Mouse (Mus musculus) gonadal fat pad, adult 2 months (tissue): ENCODE measurements around the gene Tcf7. TPM values are rescaled to one million over a fixed set of nuclear protein-coding genes. Genes with fewer than 3 reads are reported as not detected.

Experiments used
- DNase-seq: peaks from one replicate; pipeline ENCODE4 v3.0.0-alpha.2; 2012; ENCODE audit warnings: low read depth
- polyA plus RNA-seq: library from polyadenylated mRNA; depleted of rRNA; stranded (reverse); fragments of >200 nt; gene quantifications from 2 replicates; pipeline ENCODE4 v1.2.3, GENCODE M21; 2012; rRNA removed

Tcf7 gene
- 66.3 and 92.5 TPM in 2 replicates for polyA plus RNA-seq

DNA sequence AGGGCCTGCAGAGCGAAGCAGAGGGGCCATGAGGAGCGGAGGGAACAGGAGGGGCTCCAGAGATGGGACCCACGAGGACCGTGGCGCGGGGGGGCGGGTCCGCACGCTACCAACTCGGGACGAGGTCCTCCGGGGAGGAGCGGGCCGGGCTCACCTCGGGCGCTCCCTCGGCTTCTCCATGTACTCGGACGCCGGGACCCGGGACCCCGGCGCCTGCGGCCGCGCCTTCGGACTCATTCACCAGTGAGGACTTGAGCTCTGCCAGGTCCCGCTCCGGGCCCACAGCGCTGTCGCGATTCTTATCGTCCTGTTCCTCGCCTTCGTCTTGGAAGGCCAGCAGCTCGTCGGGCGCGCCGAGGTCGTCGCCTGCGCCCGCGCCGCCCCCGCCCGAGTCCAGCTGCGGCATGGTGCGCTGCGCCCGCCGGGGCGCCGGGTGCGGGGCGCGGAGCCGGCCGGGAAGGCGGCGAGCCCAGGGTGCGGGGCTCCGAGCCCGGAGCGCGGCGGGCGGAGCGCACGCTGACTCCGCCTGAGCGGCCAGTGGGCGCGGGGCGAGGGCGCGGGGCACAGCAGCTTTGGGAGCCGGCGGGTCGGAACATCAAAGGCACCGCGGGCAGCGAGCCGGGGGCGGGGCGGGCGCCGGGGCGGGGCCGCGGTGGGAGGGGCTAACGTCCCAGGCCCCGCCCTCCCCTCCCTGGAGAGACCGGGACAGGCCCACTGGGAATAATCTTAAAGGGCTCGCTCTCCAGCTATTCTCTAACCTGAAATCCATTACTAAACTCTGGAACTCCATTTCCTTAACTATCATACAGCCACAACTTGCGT lies at the start of gene Tcf7:
Gene Tcf7 (minus strand): TSS at position 241 of the 822 bp plus-strand sequence.
- no peak for DNase-seq

DNA sequence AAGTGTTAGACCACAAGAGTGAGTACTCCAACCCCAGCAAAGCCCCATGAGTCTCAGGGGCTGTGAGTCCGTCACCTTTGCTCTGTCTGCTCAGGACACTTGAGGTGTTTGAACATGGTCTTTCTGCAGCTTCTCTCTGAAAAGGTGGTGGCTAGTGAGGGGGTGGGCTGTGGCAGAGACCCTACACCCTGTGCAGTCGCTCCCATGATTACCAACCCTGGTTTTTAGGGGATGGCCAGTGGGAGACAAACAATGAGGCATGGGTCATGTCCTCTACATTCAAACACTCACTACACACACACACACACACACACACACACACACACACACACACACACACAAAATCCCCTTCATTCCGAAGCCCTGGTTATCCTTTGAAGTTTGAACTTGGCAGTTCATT lies 44.5 kb upstream of the Tcf7 start:
- no peak for DNase-seq

GRCm38 (mm10) chr11:52324442-52325367 lies 41.9 kb upstream of the Tcf7 start:
- DNase-seq, result no peak

GRCm38 (mm10) chr11:52321540-52321939 lies 38.7 kb upstream of the Tcf7 start:
- DNase-seq, result no peak

DNA sequence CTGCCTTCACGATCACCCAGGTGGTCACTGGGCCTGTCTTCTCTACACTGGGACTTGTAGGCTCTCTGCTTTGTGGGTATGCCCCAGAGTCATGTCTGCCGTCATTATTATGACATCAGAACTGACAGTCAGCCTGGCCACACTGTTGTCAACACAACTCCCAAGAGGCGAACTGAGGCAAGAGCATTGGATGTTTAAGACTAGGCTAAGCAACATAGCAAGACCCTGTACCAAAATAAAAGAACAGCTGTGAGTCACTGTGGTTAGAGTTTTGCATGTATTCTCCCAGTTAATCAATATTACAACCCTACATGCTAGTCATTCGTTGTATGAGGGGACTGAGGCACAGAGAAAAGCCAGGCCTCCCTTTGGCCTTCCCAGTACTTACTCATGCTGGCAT lies 37.7 kb upstream of the Tcf7 start:
- DNase-seq, result no peak

- no peak for DNase-seq
Observed at GRCm38 (mm10) chr11:52319664-52320063, 36.9 kb upstream of the Tcf7 start.

DNA sequence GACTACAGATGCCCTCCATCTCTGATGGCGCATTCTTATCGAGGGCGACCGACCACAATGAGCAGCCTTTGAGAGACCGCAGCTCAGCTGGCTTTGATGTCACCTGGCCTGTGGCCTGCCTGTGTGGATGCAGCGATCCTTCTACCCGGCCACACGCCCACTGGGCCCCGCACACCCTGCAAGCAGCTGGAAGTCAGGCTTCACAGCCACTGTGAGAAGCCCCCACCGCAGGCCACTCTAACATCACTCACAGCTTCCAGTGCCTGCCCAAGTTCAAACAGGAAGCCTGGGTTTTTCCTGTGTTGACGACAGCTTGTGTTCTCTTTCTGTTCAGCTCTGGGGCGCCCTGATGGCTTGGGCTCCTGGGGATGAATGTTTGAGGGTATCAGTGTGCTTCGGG lies 35.6 kb upstream of the Tcf7 start:
- DNase-seq, result no peak

- DNase-seq, result no peak
Observed at GRCm38 (mm10) chr11:52314102-52314793, 31.4 kb upstream of the Tcf7 start.

DNA sequence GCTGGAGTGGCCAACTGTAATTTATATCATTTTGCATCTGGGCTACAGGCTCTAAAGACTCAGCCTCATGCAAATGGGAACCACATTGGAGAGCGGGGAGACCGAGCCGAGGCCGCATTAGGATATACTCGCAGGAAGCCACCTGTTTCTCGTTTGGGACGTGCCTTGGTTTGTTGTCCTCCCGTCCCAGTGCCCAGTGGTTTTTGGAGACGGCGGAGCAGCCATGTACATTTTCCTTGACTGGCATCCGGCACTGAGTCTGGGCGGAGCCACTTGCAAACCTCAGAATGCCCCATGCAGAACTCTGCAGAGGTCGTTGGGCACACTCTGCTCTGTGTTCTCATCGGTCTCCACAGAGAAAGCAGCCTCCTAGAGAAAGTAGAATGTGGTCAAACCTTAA lies 27.9 kb upstream of the Tcf7 start:
- no peak for DNase-seq

DNA sequence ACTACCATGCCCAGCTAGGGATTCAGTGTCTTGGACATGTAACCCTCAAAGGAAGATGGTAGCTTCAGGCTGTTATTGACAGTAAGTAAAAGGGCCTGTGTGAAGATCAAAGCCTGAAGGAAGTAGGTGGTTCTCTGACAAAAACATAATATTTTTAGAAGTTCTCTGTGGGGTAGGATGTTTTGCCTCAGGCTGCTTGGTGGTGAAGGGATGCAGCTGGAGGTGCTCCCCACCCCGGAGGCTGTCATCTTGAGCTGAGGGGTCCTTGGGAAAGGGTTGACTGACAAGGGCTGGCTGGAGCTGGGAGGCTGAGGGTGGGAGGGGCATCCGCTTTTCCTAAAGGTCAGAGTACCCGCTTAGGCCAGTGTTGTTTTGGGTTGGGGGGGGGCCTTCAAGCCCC lies 26.7 kb upstream of the Tcf7 start:
- DNase-seq, result no peak

DNA sequence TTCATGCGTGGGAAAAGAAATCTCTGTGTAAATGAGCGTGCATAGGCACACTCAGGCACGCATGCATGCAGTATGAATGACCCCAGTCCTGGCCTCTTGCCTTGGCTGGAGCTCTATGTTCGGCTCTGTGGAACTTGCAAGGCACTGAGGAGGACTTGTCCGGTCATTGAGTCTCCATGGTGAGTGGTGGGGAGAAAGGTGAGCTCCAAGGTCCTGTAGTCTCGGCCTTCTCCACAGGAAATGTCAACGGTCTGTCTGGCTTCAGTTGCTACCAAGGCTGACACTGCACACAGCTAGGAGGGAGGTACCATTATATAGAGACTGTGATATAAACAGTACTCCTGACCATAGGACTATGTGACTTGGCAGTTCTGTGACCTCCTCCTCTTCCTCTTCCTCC lies 23.6 kb upstream of the Tcf7 start:
- DNase-seq, result no peak

DNA sequence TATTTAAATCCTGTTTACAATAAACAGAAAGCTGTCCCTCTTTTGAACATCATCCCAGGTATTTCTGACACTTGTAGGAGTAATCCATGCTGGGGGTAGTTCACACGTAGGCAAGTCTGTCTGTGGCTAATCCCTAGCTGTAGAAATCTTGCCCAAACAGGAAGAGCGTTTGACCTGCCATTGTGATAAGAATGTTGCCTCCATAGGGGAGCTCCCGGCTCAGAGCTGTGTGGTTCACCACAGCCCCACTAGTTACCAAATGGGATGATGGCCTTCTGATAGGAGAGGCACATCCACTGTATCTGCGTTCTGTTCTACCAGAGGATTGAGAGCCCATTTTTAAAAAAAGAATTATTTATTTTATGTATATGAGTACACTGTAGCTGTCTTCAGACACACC lies 22.5 kb upstream of the Tcf7 start:
- DNase-seq, result no peak

DNA sequence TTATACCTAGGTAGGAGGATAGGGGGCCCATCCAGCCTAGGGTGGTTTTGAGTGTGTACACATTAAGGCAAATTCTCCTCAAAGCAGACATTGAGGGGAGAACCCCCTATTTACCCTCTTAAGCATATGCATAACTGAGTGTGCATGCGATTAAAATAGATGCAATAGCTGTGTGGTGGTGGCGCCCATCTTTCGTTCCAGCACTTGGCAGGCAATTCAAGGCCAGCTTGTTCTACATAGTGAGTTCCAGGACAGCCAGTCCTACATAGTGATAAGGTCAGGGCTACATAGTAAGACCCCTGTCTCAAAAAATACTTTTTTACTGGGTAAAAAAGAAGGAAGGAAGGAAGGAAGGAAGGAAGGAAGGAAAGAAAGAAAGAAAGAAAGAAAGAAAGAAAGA lies 19.9 kb upstream of the Tcf7 start:
- DNase-seq, result no peak

- no peak for DNase-seq
Observed at GRCm38 (mm10) chr11:52299687-52300086, 16.9 kb upstream of the Tcf7 start.

- no peak for DNase-seq
Observed at GRCm38 (mm10) chr11:52298955-52299354, 16.1 kb upstream of the Tcf7 start.

GRCm38 (mm10) chr11:52297352-52297751 lies 14.5 kb upstream of the Tcf7 start:
- DNase-seq, result no peak

DNA sequence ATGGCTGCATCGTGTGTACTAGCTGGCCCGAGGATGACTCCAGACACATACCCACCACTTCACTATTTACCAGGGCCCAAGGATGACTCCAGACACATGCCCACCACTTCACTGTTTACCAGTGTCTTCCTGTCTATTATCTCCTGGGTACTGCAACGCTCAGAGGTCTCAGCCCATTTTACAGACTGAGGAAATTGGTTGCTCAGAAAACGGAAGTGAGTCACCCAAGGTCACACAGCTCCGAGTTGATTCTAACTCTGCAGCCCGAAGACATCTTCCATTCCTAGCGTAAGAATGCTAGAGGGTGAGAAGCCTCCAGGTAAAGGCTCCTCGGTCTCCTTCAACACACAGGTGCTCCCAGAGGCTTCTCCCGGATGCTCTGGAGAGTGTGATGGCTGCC lies 11.3 kb upstream of the Tcf7 start:
- no peak for DNase-seq

GRCm38 (mm10) chr11:52292894-52293293 lies 10.1 kb upstream of the Tcf7 start:
- DNase-seq, result no peak

- no peak for DNase-seq
Observed at GRCm38 (mm10) chr11:52292346-52292745, 9.5 kb upstream of the Tcf7 start.

DNA sequence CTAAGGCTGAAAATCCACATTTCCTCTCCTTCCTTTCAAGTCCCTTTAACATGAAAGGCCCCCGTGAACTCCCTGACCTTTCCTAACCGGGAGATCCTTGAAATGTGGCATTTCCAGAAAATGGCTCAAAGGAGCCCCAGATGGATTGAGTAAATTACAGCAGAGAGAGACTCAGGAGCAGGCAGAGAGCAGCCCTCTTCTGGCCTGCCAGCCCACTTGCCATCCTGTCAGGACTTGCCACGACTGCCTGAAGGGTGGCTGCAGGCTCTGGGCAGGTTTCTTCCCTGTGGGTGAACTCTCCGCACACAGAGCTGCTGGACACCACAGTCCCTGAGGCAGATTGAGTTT lies 4.1 kb upstream of the Tcf7 start:
- DNase-seq, result no peak

- DNase-seq, result no peak
Observed at GRCm38 (mm10) chr11:52286301-52286957, 3.6 kb upstream of the Tcf7 start.
